Mouse (Mus musculus): Measurements from ENCODE around the gene Cmtm4.

DNA sequence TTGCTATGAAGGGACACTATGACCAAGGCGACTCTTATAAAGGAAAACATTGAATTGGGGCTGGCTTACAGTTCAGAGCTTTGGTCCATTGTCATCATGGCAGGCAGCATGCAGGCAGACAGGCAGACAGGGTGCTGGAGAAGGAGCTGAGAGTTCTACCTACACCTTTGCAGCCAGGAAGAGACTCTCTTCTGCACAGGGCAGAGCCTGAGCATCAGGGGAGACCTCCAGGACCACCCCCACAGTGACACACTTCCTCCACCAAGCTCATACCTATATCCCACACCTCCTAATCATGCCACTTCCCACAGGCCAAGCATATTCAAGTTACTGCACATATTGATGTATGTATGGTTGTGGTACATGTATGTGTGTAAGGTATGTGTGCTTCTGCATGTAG, 58.8 kb downstream of the Cmtm4 start:
- TF ChIP-seq EP300 (IDR thresholded peaks at IDR 0.05; ENCODE audit: insufficient read depth, low read depth, low read length) (no peak), POLR2A (IDR thresholded peaks at IDR 0.05; ENCODE audit: insufficient read depth, low read length) (no peak), CTCF (IDR thresholded peaks at IDR 0.05; ENCODE audit: low read depth, low read length) (no peak)
